Mouse (Mus musculus) thymus, adult 2 months (tissue): ENCODE data around the gene Dgki. TPM values are rescaled to one million over a fixed set of nuclear protein-coding genes. Genes with fewer than 3 reads are reported as not detected.

Source experiments
- DNase-seq: peaks from one replicate; pipeline ENCODE4 v3.0.0; 2021
- H3K27ac ChIP-seq: fragments of 200-500 bp; 2 replicates; pipeline ENCODE4 v1.5.1; 2012; ENCODE audit warnings: low read length, control low read depth; ENCODE audit not compliant: control insufficient read depth, insufficient read depth
- H3K27me3 ChIP-seq: fragments of 200-500 bp; 2 replicates; pipeline ENCODE4 v1.6.1; 2012; ENCODE audit warnings: mild to moderate bottlenecking, low read length, moderate library complexity, mixed read lengths; ENCODE audit not compliant: control insufficient read depth, insufficient read depth
- H3K36me3 ChIP-seq: fragments of 200-500 bp; 2 replicates; pipeline ENCODE4 v1.6.1; 2012; ENCODE audit warnings: mild to moderate bottlenecking, low read length, moderate library complexity; ENCODE audit not compliant: control insufficient read depth, insufficient read depth
- H3K4me1 ChIP-seq: fragments of 200-500 bp; replicated peaks from 2 replicates; pipeline ENCODE4 v1.6.1; 2012; ENCODE audit warnings: low read length; ENCODE audit not compliant: control insufficient read depth, insufficient read depth
- H3K4me3 ChIP-seq: fragments of 200-500 bp; 2 replicates; pipeline ENCODE4 v1.5.1; 2012; ENCODE audit warnings: mild to moderate bottlenecking, low read length, control low read depth, moderate library complexity; ENCODE audit not compliant: control insufficient read depth, insufficient read depth
- CTCF ChIP-seq: fragments of 200-500 bp; IDR thresholded peaks from 2 replicates; pipeline ENCODE4 v1.5.1; 2012; ENCODE audit warnings: mild to moderate bottlenecking, control low read depth, low read length, moderate library complexity, borderline replicate concordance; ENCODE audit not compliant: control insufficient read depth, poor library complexity, insufficient read depth; ENCODE audit errors: extremely low read depth
- POLR2A ChIP-seq: fragments of 200-500 bp; IDR thresholded peaks from 2 replicates; pipeline ENCODE4 v1.6.1; 2012; ENCODE audit warnings: mild to moderate bottlenecking, low read length, control low read depth, moderate library complexity; ENCODE audit not compliant: control insufficient read depth, poor library complexity, insufficient read depth; ENCODE audit errors: extremely low read depth
- WGBS: fragments of 180-500 bp; shearing (Covaris S2); methylation state at CpG from one replicate; pipeline ENCODE4 v1.1.7; 2018; 5-methylcytosine and 5-hydroxymethylcytosine counted together
- polyA plus RNA-seq: library from polyadenylated mRNA; depleted of rRNA; stranded (reverse); fragments of >200 nt; gene quantifications from 2 replicates; pipeline ENCODE4 v1.2.3, GENCODE M21; 2012

The Dgki gene
- polyA plus RNA-seq, 1 experiment = 0.15 TPM

DNA sequence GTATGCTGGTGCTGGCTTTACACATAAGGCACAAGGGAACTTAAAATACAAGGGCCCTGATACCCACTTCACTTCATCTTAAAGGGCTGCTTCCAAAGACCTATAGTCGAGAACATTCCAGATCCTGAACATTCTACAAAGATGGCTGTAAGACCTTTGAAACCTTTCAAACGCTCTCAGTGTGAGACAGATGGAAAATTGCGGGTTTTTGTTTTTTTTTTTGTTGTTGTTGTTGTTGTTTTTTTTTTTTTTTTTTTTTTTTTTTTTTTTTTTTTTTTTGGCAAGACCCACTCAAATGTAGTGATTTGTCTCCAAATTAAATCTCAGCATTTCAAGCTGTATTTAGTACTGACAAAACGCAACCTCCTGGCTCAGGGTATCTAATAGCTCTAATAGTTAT, 32.0 kb downstream of the Dgki start:
- DNase-seq = no peak
- no peaks in the 10 kb centered on the region for H3K27me3 ChIP-seq
- H3K27ac ChIP-seq = no peak overlapping the region
- no peaks in the 10 kb centered on the region for H3K4me1 ChIP-seq
- no peak overlapping the region for H3K4me3 ChIP-seq
- WGBS = 94% methylated on average over 4 of the region's 4 CpGs
- TF ChIP-seq POLR2A (no peak), CTCF (no peak)
- H3K36me3 ChIP-seq = no peaks in the 10 kb centered on the region

DNA sequence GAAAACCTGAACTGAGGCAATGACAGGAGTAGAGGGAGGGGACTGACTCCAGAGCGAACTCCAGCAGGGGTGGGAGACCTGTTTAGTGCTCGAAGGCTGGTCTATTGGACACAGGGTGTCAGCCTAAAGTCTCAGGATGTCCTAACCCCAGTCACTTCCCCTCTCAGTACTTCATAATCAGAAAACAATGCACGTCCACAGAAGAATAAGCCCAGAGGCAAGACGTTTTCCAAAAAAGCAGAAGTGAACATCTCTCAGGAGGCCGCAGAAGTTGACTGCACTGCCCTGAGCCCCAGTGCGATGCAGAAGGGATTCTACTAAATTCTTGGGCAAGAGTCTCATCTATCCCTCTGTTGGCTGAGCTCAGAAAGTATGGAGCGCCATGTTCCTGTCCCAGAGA, 37.5 kb downstream of the Dgki start:
- no peaks in the 10 kb centered on the region for H3K27me3 ChIP-seq
- no peak overlapping the region for H3K4me3 ChIP-seq
- H3K4me1 ChIP-seq = no peaks in the 10 kb centered on the region
- no peak overlapping the region for H3K27ac ChIP-seq
- DNase-seq = no peak
- TF ChIP-seq POLR2A (no peak), CTCF (no peak)
- H3K36me3 ChIP-seq = no peaks in the 10 kb centered on the region
- whole genome bisulfite sequencing = 18% methylated on average over 7 of the region's 7 CpGs

DNA sequence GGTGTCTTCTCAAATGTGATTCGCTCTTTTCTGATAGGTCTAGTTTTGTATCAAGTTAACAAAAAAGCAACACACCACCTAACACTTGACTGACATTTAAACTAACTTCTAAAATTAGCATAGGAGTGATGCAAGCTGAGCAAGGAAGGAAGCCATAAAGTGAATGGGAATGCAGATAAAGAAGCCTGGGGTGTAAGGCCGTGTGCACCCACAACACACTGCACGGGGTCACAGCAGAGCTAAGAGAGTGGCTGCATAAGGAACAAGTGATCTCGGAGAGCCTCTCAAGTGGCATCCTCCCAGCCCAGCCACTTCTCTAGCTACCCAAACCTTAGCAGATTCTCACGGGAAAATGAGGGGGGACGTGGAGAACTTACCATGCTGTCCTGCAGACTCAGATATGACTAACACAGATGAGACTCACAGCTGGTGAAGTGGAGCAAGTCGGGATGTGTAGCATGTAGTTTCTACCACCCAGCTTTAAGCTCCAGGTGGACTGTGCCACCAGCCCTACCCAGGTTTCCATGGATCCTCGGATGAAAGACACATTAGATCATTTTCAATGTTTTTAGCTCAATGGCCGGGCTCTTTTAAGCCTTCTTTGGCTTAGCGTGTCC, 38.6 kb downstream of the Dgki start:
- DNase-seq = no peak
- H3K4me3 ChIP-seq = no peak overlapping the region
- no peak overlapping the region for H3K27ac ChIP-seq
- TF ChIP-seq POLR2A = no peak
- TF ChIP-seq CTCF = no peak
- no peaks in the 10 kb centered on the region for H3K4me1 ChIP-seq
- no peaks in the 10 kb centered on the region for H3K27me3 ChIP-seq
- H3K36me3 ChIP-seq = no peaks in the 10 kb centered on the region
- WGBS = 72% methylated on average over 10 of the region's 10 CpGs

DNA sequence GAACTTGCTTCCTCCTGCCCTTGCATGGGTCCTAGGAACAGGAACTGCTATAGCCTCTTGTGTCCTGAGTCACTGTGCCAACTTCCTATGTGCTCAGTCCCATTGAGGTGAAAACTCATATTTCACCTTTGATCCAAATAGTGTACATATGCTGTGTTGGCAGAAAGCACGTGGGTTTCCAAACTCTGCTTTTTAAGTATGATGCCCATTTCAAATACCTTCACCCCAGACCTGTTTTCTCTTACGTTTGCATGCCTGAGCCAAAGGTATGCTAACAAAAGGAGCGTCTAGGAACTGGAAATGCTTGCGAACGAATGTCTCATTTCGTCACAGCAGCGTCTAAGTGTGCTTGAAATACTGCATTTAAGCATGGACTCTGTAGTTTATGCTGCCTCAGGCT, 41.3 kb downstream of the Dgki start:
- Histone ChIP-seq H3K27me3 (no peaks in the 10 kb centered on the region), H3K36me3 (no peaks in the 10 kb centered on the region), H3K4me3 (no peak overlapping the region), H3K4me1 (no peaks in the 10 kb centered on the region), H3K27ac (no peak overlapping the region)
- TF ChIP-seq POLR2A = no peak
- TF ChIP-seq CTCF = no peak
- WGBS = 86% methylated on average over 7 of the region's 7 CpGs
- no peak for DNase-seq

DNA sequence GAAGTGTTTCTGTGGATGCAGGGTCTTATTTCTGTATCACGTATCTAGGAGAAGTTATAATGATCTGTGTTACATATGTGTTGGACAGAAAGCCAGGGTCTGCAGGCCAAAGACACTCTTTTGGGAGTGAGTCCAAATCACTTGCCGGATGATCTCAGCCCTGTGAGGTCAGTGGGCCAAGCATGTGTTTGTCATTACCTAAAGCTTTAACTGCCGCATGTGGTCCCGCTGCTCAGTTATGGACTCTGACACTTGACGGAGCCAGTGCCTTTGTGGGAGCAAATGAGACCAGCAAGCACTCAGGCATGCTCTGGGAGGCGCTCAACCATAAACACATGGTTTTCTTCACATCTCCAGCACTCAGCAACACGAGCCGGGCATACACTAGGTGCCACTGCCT, 45.8 kb downstream of the Dgki start:
- Histone ChIP-seq H3K4me1 (no peaks in the 10 kb centered on the region), H3K4me3 (no peak overlapping the region), H3K36me3 (no peaks in the 10 kb centered on the region), H3K27me3 (no peaks in the 10 kb centered on the region), H3K27ac (no peak overlapping the region)
- 91% methylated on average over 8 of the region's 8 CpGs for WGBS
- no peak for TF ChIP-seq CTCF
- TF ChIP-seq POLR2A = no peak
- DNase-seq = no peak

DNA sequence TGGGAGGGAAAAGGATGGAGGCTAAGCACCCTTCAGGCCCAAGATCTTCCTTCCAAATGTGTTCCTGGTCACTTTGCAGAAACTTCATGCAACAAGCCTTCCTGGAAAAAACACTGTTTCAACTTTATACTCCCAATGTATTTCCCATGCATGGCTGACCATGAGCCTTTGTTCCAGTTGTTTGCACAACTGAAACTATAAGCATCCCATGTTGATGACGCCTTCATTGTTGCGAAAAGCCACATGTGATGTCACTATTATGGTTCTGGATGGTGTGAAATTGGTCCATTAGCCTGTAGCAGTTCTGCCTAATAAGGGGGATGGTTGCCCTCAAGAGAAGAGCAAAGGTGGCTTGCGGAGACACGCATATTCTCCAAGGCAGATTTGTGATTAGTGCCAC, 47.4 kb downstream of the Dgki start:
- Histone ChIP-seq H3K27ac (no peak overlapping the region), H3K36me3 (no peaks in the 10 kb centered on the region), H3K4me1 (no peaks in the 10 kb centered on the region), H3K27me3 (no peaks in the 10 kb centered on the region), H3K4me3 (no peak overlapping the region)
- TF ChIP-seq CTCF = no peak
- TF ChIP-seq POLR2A = no peak
- no peak for DNase-seq
- 94% methylated on average over 4 of the region's 4 CpGs for WGBS

DNA sequence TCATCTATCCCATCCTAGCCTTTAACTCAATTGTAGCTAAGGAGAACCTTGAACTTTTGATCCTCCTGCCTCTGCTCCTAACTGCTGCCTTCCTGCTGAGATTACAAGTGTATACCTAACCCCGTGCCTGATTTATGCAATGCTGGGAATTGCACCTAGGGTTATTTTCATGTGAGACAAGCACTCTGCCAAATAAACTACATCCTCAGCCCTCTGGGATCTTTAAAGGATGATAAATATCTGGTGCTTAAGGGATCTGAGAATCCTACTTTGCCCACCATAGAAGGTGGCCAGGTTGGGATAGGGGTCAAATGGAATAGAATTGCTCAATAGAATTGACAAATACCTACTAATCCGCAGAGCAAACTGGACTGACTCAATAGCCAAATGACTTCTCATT, 49.3 kb downstream of the Dgki start:
- Histone ChIP-seq H3K27ac (no peak overlapping the region), H3K4me3 (no peak overlapping the region), H3K27me3 (no peaks in the 10 kb centered on the region), H3K4me1 (no peaks in the 10 kb centered on the region), H3K36me3 (no peaks in the 10 kb centered on the region)
- DNase-seq = no peak
- WGBS = 96% methylated on average over 2 of the region's 2 CpGs
- no peak for TF ChIP-seq POLR2A
